Mouse (Mus musculus): ENCODE measurements around the gene Dusp12. TPM values are rescaled to one million over a fixed set of nuclear protein-coding genes. Genes with fewer than 3 reads are reported as not detected.
A peak's percentile ranks its signal among the peaks of the same experiment; 100 is the strongest.

The Dusp12 gene
- total RNA-seq, 2 experiments from 2014 or later: 14.0 to 17.3 TPM

DNA sequence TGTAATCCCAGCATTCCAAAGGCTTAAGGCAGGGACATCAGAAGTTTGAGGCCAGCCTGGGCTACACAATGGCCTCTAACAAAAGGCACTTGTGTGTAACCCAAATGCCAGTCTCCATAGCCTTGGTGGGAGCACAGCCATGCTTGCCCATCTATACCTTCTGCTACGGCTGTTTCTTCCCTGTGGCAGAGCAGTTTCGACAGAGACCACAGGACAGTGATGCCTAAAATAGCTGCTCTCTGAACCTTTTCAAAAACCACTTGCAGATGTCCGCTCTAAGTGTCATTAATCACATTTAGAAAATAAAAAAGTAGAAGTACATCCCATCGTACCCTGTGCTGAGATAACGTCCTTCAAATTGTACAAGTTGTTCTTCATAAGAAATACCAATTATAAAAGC is 19.9 kb downstream of the Dusp12 start:
- intact Hi-C loops (cut with DNase I): no loop called here
- no peak for DNase-seq (ENCODE audit: low spot score in 2 of 2)

DNA sequence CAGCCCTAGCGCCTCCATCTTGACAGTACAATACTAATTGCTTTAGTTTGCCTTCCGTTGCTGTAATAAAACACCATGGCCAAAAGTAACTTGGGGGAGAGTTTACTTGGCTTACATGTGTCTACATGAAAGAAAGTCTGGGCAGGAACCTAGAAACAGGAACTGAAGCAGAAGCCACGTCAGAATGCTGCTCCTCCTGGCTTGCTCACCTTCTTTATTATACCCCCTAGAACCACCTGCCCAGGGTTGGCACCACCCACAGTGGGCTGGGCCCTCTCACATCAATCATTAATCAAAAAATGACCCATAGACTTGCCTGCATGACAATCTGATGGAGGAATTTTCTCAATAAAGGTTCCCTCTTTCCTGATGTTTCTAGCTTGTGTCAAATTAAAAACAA is 20.6 kb downstream of the Dusp12 start:
- intact Hi-C loops (cut with DNase I): no loop called here
- DNase-seq (ENCODE audit: low spot score in 2 of 2): no peak

DNA sequence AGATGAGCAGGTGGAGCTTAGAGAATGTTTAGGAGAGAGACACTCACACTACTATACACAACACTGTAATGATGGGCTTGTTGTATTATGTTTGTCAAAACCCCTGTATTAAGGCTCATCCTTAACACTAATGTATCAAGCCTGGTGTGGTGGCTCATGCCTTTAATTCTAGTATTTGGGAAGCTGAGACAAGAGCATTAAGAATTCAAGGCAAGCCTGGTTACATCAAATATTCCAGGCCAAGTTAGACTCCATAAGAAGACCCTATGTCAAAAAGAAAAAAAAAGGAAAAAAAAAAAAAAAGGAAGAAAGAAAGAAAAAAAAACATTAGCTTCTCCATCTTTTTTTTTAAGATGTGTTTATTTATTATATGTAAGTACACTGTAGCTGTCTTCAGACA is 21.1 kb downstream of the Dusp12 start:
- intact Hi-C loops (cut with DNase I): no loop called here

DNA sequence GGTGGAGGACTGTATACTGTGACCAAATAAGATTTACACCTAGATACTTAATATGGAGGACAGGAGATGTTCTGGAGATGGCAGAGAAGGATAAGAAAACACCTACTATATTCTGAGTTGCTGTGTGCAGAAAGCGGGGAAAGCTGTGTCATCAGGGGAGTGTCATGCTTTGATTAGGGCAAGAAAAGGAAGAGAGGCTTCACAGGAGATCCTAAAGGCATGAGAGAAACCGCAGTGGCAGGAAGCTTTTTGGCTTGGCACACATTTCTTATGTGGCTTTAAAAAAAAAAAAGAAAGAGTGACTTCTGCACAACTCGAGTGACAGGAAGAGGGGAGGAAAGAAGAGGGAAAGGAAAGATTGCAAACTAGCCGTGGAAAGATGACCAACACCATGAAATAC is 22.3 kb downstream of the Dusp12 start:
- intact Hi-C loops (cut with DNase I): no loop called here
- DNase-seq (ENCODE audit: low spot score in 2 of 2): no peak

More for the DNA sequence above, 21.1 kb downstream of the Dusp12 start:
- DNase-seq (ENCODE audit: low spot score in 2 of 2): no peak

DNA sequence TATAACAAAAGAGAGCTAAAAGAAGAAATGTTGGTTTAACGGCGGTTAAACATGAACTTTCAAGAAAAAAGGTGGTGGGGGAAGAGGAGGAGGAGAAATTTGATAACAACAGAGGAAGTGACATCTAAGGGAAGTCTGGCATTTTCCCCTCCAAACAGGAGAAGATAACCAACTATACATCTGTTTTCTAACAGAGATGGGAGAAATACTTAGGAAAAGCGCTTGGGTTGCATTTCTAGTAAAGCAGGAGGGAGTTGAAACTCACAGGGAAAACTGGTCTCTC is 23.0 kb downstream of the Dusp12 start:
- no peak for DNase-seq (ENCODE audit: low spot score in 2 of 2)

DNA sequence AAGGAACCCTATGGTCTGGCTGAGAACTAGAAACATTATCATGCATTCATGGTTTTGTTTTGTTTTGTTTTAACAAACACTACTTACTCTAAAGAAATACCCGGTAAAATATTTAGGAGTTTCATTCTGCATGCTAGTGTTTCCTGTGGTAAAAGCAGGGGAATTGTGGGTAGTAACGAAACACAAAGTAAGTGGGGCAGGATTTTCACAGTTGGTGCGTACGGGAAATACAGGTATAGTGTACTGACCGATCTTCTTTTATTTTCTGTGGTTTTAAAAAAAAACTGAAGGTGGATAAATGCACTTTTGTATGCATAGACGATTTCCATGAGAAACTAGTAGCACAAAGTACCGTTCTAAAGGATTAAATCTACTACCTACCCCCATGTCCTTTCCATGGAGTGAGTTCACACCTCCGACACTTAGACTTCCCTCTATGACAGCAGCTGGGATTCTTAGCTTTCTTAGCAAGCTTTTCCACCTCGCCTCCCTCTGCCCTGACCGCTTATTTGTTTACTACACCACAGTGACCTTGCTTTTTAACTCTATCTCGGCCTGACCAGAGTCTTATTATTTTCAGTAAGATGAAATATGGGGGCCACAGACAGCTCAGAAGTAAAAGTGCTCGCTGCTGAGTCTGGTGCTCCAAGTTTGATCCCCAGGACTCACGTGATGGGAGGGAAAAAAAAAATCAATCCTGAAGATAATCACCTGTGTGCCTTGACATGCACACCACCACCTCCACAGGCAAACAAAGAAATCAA is 23.5 kb downstream of the Dusp12 start:
- no peak for DNase-seq (ENCODE audit: low spot score in 2 of 2)
- intact Hi-C loops (cut with DNase I): no loop called here

More for the DNA sequence above, 23.0 kb downstream of the Dusp12 start:
- intact Hi-C loops (cut with DNase I): no loop called here

DNA sequence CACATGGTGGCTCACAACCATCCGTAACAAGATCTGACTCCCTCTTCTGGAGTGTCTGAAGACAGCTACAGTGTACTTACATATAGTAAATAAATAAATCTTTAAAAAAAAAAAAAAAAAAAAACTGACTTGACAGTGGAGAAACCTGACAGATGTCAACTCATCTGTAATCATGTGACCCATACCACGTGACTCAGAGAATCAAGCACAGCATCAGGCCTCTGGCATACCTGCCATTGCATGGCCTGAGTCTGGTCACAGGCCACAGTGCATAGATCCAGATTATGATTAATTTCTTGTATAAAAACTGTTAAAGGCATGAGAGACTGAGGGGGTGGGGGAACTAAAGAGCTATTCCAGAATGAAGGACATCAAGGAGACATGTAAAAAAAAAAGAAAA is 26.5 kb downstream of the Dusp12 start:
- no peak for DNase-seq (ENCODE audit: low spot score in 2 of 2)
- intact Hi-C loops (cut with DNase I): no loop called here

DNA sequence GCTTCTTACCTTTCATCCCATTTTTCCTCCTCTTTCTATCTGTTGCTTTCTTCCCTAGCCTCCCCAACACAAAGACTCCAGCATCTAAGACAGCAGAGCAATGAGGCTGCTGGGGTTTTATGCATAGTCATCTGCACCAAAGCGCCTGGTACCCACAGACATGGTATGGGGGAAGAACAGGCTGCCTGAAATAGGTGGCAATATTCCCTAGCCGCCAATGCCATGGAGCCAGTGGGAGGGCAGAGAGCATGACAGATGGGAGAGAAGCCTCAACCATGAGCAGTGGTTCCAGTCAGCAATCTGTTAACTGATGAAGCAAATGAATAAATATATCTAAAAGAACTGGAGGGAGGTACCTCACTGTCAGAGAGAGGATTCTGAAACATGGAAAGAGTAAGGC is 28.0 kb downstream of the Dusp12 start:
- DNase-seq (ENCODE audit: low spot score in 2 of 2): peak; percentile 45 to 48
- intact Hi-C loops (cut with DNase I): no loop called here

DNA sequence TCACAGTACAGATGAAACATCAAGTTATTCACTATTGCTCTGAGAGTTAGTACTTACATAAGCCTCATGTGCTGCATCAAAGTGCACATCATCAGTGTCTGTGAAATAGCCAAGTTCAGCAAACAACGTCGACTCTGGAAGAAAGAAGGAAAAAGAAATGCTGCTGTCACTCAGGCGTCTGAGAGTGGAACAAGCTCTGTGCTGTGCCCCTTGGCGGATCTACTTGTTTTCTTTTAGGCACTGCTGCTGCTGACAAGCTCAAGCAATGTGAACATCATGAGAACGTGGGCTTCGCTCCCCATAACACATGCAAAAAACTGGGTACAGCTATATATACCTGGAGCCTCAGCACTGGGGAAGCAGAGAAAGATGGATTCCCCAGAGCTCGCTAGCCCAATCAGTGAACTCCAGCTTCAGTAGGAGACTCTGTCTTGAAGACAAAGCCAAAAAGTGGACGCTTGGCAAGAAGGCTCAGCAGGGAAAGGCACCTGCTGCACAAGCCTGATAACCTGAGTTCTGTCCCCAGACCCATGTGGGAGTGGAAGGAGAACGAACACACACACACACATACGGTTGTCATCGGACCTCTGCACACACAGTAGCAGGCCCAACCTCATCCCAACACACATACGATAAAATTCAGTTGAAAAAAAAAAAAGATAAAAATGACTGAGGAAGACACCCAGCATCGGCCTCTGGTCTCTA is 30.1 kb downstream of the Dusp12 start:
- intact Hi-C loops (cut with DNase I): no loop called here
- DNase-seq (ENCODE audit: low spot score in 2 of 2): peak in 1 of 2 experiments; percentile 34

DNA sequence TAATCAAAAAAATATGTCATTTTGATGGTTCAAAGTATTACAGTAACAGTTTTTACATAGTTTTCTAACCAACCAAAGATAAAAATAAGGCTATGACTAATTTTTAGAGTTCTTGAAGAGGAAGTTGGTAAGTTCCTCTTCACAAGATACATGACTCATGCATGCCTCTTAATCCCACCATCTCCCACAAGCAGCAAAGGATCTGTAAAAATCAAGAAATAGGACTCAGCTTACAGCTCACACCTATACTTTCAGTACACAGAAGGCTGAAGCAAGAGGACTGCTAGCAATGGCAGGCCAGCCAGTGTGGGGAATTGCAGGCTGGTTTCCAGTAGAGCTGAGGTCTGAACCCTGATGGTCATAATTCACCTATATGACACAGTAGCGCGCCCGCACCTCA is 31.7 kb downstream of the Dusp12 start:
- no peak for DNase-seq (ENCODE audit: low spot score in 2 of 2)
- intact Hi-C loops (cut with DNase I): no loop called here

DNA sequence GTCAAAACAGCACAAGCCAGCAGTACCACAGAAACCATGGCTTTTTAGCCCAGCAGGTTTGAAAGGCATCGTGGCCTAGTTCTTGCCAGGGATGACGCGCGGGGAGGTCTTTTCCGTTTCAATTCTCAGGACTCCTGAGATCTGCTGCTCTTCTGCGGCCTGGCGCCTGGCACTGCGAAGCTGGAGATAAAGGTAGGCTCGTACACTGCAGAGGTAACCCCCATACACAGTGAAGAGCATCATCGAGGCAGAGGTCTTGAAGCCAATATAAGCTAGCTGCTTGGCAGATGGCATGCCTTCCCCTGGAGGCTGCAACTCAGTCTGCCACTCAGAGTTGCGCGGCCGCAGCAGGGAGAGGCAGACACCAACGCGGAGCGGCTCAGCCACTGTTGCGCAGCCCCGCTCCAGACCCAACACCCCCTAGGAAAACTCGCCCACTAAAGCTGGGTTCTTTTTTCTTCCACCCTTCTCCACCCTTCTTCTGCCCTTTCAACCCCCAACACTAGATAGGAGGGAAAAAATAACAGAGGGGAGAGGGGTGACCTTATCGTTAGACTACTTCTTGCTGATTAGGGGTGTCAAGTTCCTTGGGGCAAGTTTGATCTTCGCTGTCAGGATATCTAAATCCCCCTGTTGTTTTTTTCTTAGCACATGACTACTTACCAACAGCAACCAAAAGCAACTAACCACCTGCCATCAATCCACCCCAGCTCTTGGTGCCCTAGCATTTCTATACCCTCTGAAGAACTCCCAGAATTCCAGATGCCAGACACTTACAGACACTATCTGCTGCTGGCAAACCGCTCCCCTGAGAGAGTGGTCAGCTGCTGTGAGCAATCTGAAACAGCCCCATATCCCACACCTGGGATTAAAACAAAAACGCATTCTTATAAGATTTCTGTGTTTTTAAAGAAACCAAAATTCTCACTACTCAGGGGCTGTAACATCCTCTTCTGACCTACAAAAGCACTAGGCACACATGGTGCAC is 34.4 kb downstream of the Dusp12 start:
- no peak for DNase-seq (ENCODE audit: low spot score in 2 of 2)
- intact Hi-C loops (cut with DNase I): no loop called here

DNA sequence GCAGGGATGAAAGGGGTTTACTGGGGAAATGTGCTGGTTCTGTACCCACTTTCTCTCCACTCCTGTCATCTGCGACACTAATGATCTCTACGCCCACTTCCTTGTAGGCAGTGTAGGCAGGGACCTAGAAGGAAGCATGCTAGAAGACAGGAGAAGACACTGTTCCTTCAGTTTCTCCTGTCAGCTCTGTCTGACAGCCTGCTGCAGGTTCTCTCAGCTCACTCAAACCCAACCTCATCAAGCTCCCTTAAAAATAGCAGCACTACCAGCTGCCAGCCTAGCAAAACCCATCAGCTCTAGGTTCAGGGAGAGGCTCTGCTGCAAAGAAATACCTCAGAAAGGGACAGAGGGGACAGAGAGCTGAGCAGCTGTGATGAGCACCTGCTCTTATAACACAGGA is 35.3 kb downstream of the Dusp12 start:
- intact Hi-C loops (cut with DNase I): no loop called here
- DNase-seq (ENCODE audit: low spot score in 2 of 2): peak in 1 of 2 experiments; percentile 28

DNA sequence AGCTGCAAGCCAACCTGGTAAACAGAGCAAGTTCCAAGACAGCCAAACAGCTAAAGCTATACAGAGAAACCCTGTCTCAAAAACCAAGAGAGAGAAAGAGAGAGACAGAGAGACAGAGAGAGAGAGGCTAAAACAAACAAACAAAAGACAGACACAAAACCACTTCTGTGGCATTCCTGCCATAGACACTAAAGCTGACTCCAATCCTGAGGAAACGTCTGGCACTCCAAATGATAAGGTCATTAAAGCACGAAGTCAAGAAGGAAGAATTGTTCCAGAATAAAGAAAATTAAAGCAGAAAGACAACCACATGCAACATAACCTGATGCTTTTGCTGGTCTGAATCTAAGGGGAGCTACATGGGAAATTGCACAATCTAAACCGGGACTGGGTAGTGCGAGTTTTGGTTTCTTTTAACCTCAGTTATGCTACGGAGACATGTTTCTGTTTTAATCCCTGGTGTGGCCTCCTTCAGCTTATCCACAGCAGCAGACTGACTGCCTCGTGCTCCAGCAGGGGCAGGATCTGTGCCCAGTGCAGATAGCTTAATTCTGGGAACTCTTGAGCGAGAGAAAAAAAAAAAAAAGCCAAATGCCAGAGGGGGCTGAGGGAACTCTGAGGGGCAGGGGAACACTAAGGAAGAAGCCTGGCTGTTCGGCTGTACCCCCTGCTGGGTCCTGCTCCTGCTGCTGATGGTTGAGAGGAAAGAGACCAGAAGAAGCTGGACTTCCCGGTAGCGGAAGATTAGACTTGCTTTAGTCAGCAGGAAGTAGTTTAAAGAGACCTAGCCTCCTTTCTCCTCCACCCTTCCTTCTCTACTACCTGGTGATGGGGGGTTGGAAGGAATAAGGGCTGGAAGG is 39.7 kb downstream of the Dusp12 start:
- intact Hi-C loops (cut with DNase I): loop anchor here (10.0 kb wide), 1 partner anchor 551 kb away; no protein-coding TSS in a partner anchor
- no peak for DNase-seq (ENCODE audit: low spot score in 2 of 2)

DNA sequence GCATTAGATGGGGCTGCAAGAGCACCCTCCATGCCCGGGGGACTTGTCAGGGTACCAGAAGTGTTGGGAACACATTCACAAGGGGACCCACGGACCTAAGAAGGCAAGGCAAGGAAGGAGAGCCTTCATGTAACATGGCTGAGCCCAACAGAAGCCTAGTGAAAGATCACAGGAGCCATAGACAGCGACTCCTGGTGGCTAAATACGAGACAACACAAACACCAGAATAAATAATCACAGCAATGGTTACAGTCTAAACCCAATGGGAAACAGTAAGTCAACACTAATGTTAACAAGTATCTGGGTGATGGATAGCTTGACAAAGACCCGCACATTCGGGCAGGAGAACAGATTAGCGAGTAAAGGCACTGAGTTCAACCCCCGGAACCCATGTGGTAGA is 41.0 kb downstream of the Dusp12 start:
- intact Hi-C loops (cut with DNase I): loop anchor here (10.0 kb wide), 1 partner anchor 550 kb away; no protein-coding TSS in a partner anchor

DNA sequence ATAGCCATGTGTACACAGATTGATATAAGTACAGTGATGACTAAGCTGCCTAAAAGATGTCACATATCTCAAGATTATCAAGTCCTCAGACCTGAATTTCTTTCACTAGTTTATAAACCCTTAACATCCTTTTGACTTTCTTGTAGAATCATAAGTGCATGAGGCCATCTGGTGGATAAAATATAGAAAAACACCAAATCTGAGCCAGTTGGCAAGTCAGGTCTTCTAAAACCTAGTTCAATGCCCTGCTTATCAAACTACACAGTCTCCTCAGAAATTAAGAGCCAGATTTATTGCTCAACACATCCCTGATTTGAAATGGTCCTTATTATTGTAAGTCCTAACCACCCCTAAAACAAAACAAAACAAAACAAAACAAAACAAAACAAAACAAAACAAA is 45.7 kb downstream of the Dusp12 start:
- intact Hi-C loops (cut with DNase I): loop anchor here (1.0 to 10.0 kb wide), 2 partner anchors 207 to 545 kb away; no protein-coding TSS in a partner anchor
- no peak for DNase-seq (ENCODE audit: low spot score in 2 of 2)

More for the DNA sequence above, 41.0 kb downstream of the Dusp12 start:
- no peak for DNase-seq (ENCODE audit: low spot score in 2 of 2)

DNA sequence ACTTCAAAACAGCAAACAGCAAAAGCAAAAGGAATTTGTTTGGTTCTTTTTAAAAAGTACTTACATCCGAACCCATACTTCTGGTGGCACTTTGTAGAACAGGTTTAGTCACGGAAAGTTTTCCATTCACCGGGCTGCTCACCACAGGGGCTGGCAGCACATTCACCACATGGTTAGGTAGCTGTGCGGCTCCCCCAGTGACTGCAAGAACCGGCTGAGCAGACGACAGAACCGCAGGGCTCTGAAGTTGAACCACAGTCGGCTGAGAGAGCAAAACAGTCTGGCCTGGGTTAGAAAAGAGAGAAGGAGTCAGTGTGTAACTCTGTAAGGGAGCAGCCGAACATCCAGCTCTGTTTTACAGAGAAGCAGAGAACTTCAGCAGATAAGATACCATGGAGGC is 50.6 kb downstream of the Dusp12 start:
- intact Hi-C loops (cut with DNase I): no loop called here
- DNase-seq (ENCODE audit: low spot score in 2 of 2): no peak

DNA sequence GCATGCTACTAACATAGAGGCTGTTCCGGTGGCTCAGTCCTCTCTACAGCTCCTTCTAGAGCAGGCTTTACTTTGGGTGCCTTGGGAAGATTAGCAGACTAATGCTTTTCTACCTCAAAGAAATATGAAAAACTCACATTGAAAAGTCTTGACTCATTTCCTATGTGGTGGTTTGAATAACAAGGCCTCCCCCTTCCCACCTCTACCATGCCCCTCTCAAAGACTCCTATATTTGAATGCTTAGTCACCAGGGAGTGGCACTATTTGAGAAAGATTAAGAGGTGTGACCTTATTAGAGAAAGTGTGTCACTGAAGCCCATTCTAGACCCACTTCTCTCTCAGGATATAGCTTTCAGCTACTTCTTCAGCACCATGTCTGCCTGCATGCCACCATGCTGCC is 55.6 kb downstream of the Dusp12 start:
- intact Hi-C loops (cut with DNase I): no loop called here

DNA sequence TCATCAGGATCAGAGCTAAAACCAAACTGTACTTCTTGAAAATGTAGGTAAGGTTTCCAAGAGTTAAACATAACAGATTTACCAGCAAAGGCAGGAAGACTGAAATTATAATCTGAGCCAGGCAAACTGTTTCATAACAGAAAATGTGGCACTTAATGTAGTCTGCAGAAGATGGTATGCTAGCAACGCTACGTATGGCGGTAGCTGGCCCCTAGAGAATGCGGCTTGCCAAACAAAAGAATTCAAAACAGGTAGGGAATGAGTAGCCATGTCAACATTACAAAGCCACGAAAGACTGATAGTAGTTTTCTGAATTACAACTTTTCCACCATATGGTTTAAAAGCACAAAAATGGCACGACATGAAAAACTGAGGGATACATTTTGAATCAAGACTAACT is 56.0 kb downstream of the Dusp12 start:
- intact Hi-C loops (cut with DNase I): no loop called here
- DNase-seq (ENCODE audit: low spot score in 2 of 2): no peak

More for the DNA sequence above, 55.6 kb downstream of the Dusp12 start:
- DNase-seq (ENCODE audit: low spot score in 2 of 2): no peak
